Mouse (Mus musculus) lung, embryonic 15.5 days (tissue): ENCODE data around the gene Supt3. TPM values are rescaled to one million over a fixed set of nuclear protein-coding genes. Genes with fewer than 3 reads are reported as not detected.

Experiments used
- ATAC-seq: fragments of 200-750 bp; cut with Nextera tagmentation; 2 replicates; pipeline ENCODE4 v1.8.0; 2017; ENCODE audit warnings: moderate number of reproducible peaks, borderline replicate concordance; ENCODE audit not compliant: low FRiP score, low TSS enrichment; ENCODE audit errors: extremely low read depth
- H3K27ac ChIP-seq: fragments of 300-500 bp; sonication (generic); 2 replicates; pipeline ENCODE4 v1.5.1; 2015; ENCODE audit warnings: moderate library complexity, mild to moderate bottlenecking, inconsistent platforms
- H3K27me3 ChIP-seq: fragments of 300-500 bp; sonication (generic); 2 replicates; pipeline ENCODE4 v1.6.1; 2015; ENCODE audit warnings: inconsistent platforms
- H3K36me3 ChIP-seq: fragments of 300-500 bp; sonication (generic); 2 replicates; pipeline ENCODE4 v1.6.1; 2015; ENCODE audit warnings: inconsistent platforms
- H3K4me1 ChIP-seq: fragments of 300-500 bp; sonication (generic); 2 replicates; pipeline ENCODE4 v1.6.1; 2015; ENCODE audit warnings: inconsistent platforms
- H3K4me2 ChIP-seq: fragments of 300-500 bp; sonication (generic); 2 replicates; pipeline ENCODE4 v1.6.1; 2015; ENCODE audit warnings: inconsistent platforms, mild to moderate bottlenecking, moderate library complexity
- H3K4me3 ChIP-seq: fragments of 300-500 bp; sonication (generic); 2 replicates; pipeline ENCODE4 v1.5.1; 2015; ENCODE audit warnings: mild to moderate bottlenecking, inconsistent platforms
- H3K9ac ChIP-seq: fragments of 300-500 bp; sonication (generic); 2 replicates; pipeline ENCODE4 v1.6.1; 2015; ENCODE audit warnings: inconsistent platforms
- H3K9me3 ChIP-seq: fragments of 300-500 bp; sonication (generic); 2 replicates; pipeline ENCODE4 v1.6.1; 2016; ENCODE audit warnings: inconsistent platforms
- WGBS: fragments of 180-500 bp; shearing (Covaris S2); methylation state at CpG from one replicate; pipeline ENCODE4 v1.1.7; 2015; 5-methylcytosine and 5-hydroxymethylcytosine counted together
- polyA plus RNA-seq: library from polyadenylated mRNA; unstranded; fragments of >200 nt; fragmentation: Nextera tagmentation; extraction: Ambion mirVana; gene quantifications from 2 replicates; pipeline ENCODE4 v1.2.1, GENCODE M21; 2015

The Supt3 gene
- polyA plus RNA-seq, 1 experiment from 2014 or later: 19.7 TPM

GRCm38 (mm10) chr17:44788982-44789747, 12.2 kb downstream of the Supt3 start:
- Histone ChIP-seq H3K4me2 (no peak overlapping the region), H3K27me3 (no peaks in the 10 kb centered on the region), H3K4me1 (no peaks in the 10 kb centered on the region), H3K36me3 (no peaks in the 10 kb centered on the region; the same call in 1 of the 2 replicates), H3K9ac (no peak overlapping the region), H3K27ac (no peak overlapping the region), H3K4me3 (no peak overlapping the region), H3K9me3 (no peaks in the 10 kb centered on the region)
- WGBS: 76% methylated on average over 5 of the region's 5 CpGs
- no peak for ATAC-seq

DNA sequence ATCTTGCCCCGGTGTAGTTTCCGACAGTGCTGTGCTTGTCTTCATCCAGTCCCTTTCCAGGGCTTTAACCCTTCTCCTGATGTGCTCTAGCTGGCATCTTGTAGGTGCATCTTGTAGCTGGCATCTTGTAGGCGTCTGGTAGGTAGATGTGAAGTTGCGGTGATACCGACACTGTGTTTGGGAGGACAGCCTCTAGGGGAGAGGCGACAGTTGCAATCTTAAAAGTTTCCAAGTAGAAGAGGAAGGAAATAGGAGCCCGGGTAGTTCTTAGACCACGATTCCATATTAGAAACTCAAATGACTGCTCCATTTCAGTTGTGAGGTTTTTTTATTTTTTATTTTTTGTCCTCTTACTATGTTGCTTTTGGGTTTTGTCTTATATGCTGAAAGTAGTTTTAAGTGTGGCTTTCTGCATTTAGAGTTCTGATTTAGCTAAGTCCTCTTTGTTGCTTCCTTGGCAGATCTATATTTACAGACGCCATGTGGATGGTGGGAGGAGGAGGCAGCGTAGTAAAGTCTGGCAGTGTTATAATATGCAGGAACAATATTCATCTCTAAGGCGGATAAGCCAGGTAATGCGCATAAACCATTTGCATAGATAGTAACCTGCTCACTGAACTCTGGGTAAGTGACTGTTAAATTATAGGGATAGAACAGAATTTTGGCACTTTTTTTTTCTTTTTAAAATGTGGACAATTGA, 15.4 kb downstream of the Supt3 start:
- H3K4me3 ChIP-seq: no peak overlapping the region
- H3K27ac ChIP-seq: no peak overlapping the region
- ATAC-seq: no peak
- 91% methylated on average over 12 of the region's 12 CpGs for WGBS
- H3K4me1 ChIP-seq: no peaks in the 10 kb centered on the region
- no peaks in the 10 kb centered on the region; the same call in 1 of the 2 replicates for H3K36me3 ChIP-seq
- H3K27me3 ChIP-seq: no peaks in the 10 kb centered on the region
- no peak overlapping the region for H3K4me2 ChIP-seq
- H3K9me3 ChIP-seq: no peaks in the 10 kb centered on the region
- no peak overlapping the region for H3K9ac ChIP-seq

DNA sequence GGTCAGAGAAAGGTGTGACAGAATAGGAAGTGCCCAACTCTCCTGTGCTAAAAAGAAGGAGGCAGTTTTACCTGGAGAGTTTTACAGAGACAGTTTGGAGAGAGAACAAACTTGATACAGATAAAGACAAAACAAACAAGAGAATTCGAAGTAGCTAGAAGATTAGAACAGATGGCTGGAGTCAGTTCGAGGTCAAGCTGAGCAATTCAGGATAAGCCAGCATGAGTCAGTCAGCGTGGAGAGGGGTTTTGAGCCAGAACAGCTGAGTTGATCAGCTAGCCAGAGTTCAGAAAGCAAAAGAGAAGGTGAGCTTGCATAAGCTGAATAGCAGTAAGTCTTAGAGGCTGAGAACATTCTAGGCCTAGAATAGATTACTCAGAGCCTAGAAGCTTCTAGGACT, 20.4 kb downstream of the Supt3 start:
- no peaks in the 10 kb centered on the region for H3K27me3 ChIP-seq
- no peaks in the 10 kb centered on the region for H3K4me1 ChIP-seq
- H3K4me2 ChIP-seq: no peak overlapping the region
- no peak overlapping the region for H3K9ac ChIP-seq
- no peak for ATAC-seq
- no peak overlapping the region for H3K4me3 ChIP-seq
- WGBS: 36% methylated on average over 3 of the region's 3 CpGs
- H3K9me3 ChIP-seq: no peaks in the 10 kb centered on the region
- no peak overlapping the region for H3K27ac ChIP-seq
- no peaks in the 10 kb centered on the region for H3K36me3 ChIP-seq

DNA sequence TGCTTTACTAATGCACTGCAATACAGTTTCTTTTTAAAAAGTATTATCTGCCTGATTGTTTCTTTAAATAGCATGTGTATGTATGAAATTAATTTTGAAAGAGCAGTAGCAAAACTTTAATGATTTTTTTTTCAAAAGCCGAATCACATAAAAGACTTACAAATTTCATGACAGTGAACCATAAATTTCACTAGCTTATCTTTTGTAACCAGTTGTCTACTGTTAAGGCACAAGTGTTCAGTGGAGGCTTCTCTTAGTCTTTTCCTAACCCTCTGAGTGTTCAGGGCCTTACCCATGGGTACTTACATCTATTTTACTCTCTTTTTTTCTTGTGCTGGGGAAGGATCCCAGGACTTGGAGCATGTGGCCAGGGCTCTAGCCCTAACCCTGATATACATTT, 30.1 kb downstream of the Supt3 start:
- Histone ChIP-seq H3K27me3 (no peaks in the 10 kb centered on the region), H3K27ac (no peak overlapping the region), H3K9me3 (no peaks in the 10 kb centered on the region), H3K4me2 (no peak overlapping the region), H3K4me3 (no peak overlapping the region), H3K36me3 (no peaks in the 10 kb centered on the region), H3K9ac (no peak overlapping the region), H3K4me1 (peaks cover 3% of the 10 kb centered on the region; the same call in 1 of the 2 replicates)
- no peak for ATAC-seq
- WGBS: 76% methylated on average over 1 of the region's 1 CpGs

- Histone ChIP-seq H3K9me3 (no peaks in the 10 kb centered on the region), H3K4me2 (peak within 1 kb of the TSS; percentile 37), H3K4me3 (no peak within 1 kb of the TSS), H3K27me3 (no peaks in the 10 kb centered on the region), H3K36me3 (no peaks in the 10 kb centered on the region), H3K9ac (no peak within 1 kb of the TSS; the same call in 1 of the 2 replicates), H3K27ac (no peak within 1 kb of the TSS), H3K4me1 (peaks cover 10% of the 10 kb centered on the region)
- no peak for ATAC-seq
- WGBS: 40% methylated on average over 3 of the region's 3 CpGs
These were observed 37.7 kb downstream of the Supt3 start, which contains the start of gene Runx2 for GRCm38 (mm10) chr17:44814508-44815175. Runx2 (minus strand) TSS chr17:44814797.

- WGBS: 69% methylated on average over 2 of the region's 2 CpGs
- H3K27ac ChIP-seq: no peak overlapping the region
- ATAC-seq: no peak
These were observed 41.9 kb downstream of the Supt3 start for GRCm38 (mm10) chr17:44818825-44819224.

DNA sequence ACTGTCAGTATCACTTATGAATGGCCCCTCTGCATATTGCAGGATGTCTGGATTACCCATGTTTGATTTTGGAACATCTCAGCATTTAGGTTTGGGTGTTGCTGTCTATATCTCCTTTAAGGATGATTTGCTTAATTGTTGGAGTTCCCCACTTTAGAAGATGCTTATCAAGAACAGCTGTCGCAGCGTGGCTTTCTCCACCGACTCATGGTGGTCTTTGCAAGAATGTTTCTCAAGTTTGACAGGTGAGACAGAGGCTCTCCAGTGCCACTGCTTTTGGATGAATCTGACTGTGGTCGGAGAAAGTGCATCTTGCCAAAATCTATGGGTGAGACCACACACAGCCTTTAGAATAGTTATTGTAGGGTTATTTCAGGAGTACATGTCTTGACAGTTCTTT, 42.9 kb downstream of the Supt3 start:
- 54% methylated on average over 4 of the region's 4 CpGs for WGBS
- no peaks in the 10 kb centered on the region for H3K27me3 ChIP-seq
- peaks cover 3% of the 10 kb centered on the region; the same call in 1 of the 2 replicates for H3K4me1 ChIP-seq
- H3K36me3 ChIP-seq: no peaks in the 10 kb centered on the region
- H3K9me3 ChIP-seq: no peaks in the 10 kb centered on the region
- H3K4me2 ChIP-seq: no peak overlapping the region
- no peak for ATAC-seq
- H3K4me3 ChIP-seq: no peak overlapping the region
- H3K27ac ChIP-seq: no peak overlapping the region
- no peak overlapping the region for H3K9ac ChIP-seq

More at GRCm38 (mm10) chr17:44818825-44819224, 41.9 kb downstream of the Supt3 start:
- no peak overlapping the region for H3K4me3 ChIP-seq
- H3K9me3 ChIP-seq: no peaks in the 10 kb centered on the region
- H3K4me1 ChIP-seq: peaks cover 10% of the 10 kb centered on the region
- H3K9ac ChIP-seq: no peak overlapping the region
- no peak overlapping the region for H3K4me2 ChIP-seq
- H3K27me3 ChIP-seq: no peaks in the 10 kb centered on the region
- no peaks in the 10 kb centered on the region for H3K36me3 ChIP-seq

GRCm38 (mm10) chr17:44821940-44822339, 45.0 kb downstream of the Supt3 start:
- H3K36me3 ChIP-seq: no peaks in the 10 kb centered on the region
- WGBS: 85% methylated on average over 5 of the region's 5 CpGs

GRCm38 (mm10) chr17:44827124-44827523, 50.2 kb downstream of the Supt3 start:
- no peaks in the 10 kb centered on the region for H3K4me1 ChIP-seq
- 76% methylated on average over 3 of the region's 3 CpGs for WGBS
- H3K27ac ChIP-seq: no peak overlapping the region
- H3K36me3 ChIP-seq: no peaks in the 10 kb centered on the region
- no peaks in the 10 kb centered on the region for H3K9me3 ChIP-seq
- H3K4me2 ChIP-seq: no peak overlapping the region
- H3K27me3 ChIP-seq: no peaks in the 10 kb centered on the region
- no peak overlapping the region for H3K9ac ChIP-seq
- no peak for ATAC-seq
- no peak overlapping the region for H3K4me3 ChIP-seq

More at GRCm38 (mm10) chr17:44821940-44822339, 45.0 kb downstream of the Supt3 start:
- no peak overlapping the region for H3K27ac ChIP-seq
- H3K27me3 ChIP-seq: no peaks in the 10 kb centered on the region
- no peaks in the 10 kb centered on the region for H3K4me1 ChIP-seq
- no peaks in the 10 kb centered on the region for H3K9me3 ChIP-seq
- H3K9ac ChIP-seq: no peak overlapping the region
- H3K4me3 ChIP-seq: no peak overlapping the region
- ATAC-seq: no peak
- H3K4me2 ChIP-seq: no peak overlapping the region

DNA sequence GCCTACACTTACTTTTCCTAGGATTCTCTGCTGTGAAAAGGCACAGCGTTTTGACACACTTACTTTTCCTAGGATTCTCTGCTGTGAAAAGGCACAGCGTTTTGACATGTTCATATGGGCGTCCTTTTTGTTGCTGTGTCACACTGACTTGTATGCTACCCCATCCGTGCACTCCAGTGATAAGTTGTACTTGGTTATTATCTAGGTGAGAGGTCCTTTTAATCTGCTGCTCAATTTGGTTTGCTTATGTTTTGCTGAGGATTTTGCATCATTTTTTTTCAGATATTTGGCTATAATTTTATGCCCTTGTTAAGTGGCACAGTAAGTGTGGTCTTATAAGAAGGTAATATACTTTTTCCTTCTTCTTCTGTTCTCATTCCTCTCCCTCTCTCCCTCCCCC, 51.0 kb downstream of the Supt3 start:
- H3K4me1 ChIP-seq: no peaks in the 10 kb centered on the region
- no peak overlapping the region for H3K4me2 ChIP-seq
- H3K4me3 ChIP-seq: no peak overlapping the region
- no peaks in the 10 kb centered on the region for H3K9me3 ChIP-seq
- no peaks in the 10 kb centered on the region for H3K27me3 ChIP-seq
- no peak overlapping the region for H3K27ac ChIP-seq
- no peak overlapping the region for H3K9ac ChIP-seq
- ATAC-seq: no peak
- H3K36me3 ChIP-seq: no peaks in the 10 kb centered on the region
- WGBS: 78% methylated on average over 4 of the region's 4 CpGs

- ATAC-seq: no peak
- Histone ChIP-seq H3K4me2 (no peak overlapping the region), H3K9ac (no peak overlapping the region), H3K4me1 (no peaks in the 10 kb centered on the region), H3K27ac (no peak overlapping the region), H3K4me3 (no peak overlapping the region), H3K27me3 (no peaks in the 10 kb centered on the region), H3K9me3 (no peaks in the 10 kb centered on the region), H3K36me3 (no peaks in the 10 kb centered on the region)
- 81% methylated on average over 3 of the region's 3 CpGs for WGBS
These were observed 52.6 kb downstream of the Supt3 start for GRCm38 (mm10) chr17:44829587-44829986.

- Histone ChIP-seq H3K4me2 (no peak overlapping the region), H3K9me3 (no peaks in the 10 kb centered on the region), H3K4me3 (no peak overlapping the region), H3K9ac (no peak overlapping the region), H3K27ac (no peak overlapping the region), H3K4me1 (no peaks in the 10 kb centered on the region), H3K27me3 (no peaks in the 10 kb centered on the region), H3K36me3 (no peaks in the 10 kb centered on the region)
- WGBS: 65% methylated on average over 1 of the region's 1 CpGs
- ATAC-seq: no peak
These were observed 54.2 kb downstream of the Supt3 start for GRCm38 (mm10) chr17:44831201-44831600.
